Mouse (Mus musculus) liver, embryonic 14.5 days (tissue): ENCODE measurements around the gene Tepp.

Experiments
- CTCF ChIP-seq: IDR thresholded peaks from 2 replicates; pipeline ENCODE4 v1.5.1; 2016; ENCODE audit warnings: antibody characterized with exemption, low read depth, control low read depth
- EP300 ChIP-seq: IDR thresholded peaks from 2 replicates; pipeline ENCODE4 v1.6.1; 2016; ENCODE audit warnings: antibody characterized with exemption, low read depth

GRCm38 (mm10) chr8:95327866-95328465 is 17.6 kb downstream of the Tepp start:
- no peak for TF ChIP-seq CTCF
- no peak for TF ChIP-seq EP300
